34 mouse cellular contexts compared by ENCODE assay signal in the genomic region with DNA sequence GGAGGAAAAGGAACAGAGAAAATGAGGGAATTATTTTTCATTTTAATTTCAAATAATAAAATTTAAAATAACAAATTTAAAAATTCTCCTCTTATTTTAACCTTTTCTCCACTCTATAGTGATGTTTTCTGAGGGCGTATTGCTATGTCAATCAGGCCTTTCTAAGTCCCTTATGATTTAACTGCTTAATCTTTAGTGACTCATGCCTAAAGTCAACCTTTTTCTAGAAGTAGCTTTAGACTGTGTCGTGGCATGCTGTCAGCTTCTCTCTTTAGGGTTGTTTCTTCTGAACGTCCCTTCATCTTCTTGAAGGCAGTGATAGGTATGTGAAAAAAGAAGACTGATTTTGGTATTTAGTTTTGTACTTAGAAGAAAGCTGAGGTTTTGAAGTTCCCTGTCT.
"Had no signal": no experiment of that assay in that cellular context is flagged by ENCODE, and none has a peak within 500 bp of the region (broad histone marks: within the 10 kb centered on the region; RNA-seq: fewer than 3 reads in every experiment).

No protein-coding gene starts in this region.

- ATAC-seq: hindbrain, embryonic 16.5 days; hindbrain, postnatal 0 days; inflammation-experienced regulatory T-cells, adult 6 months; intestine, embryonic 15.5 days; intestine, embryonic 16.5 days; intestine, postnatal 0 days had no signal

- DNase-seq: heart, postnatal 10 days; heart, postnatal 14 days; heart, postnatal 4 days; kidney, adult 11 months; kidney, adult 18-20 months; kidney, adult 2 months; kidney, adult 8-10 months; kidney, adult 9 months; kidney, postnatal 10 days; kidney, postnatal 14 days; kidney, postnatal 25 days; kidney, postnatal 36 days; kidney, postnatal 4 days; layer of hippocampus, adult 9-11 months; layer of hippocampus, postnatal 36 days had no signal

- H3K4me3 ChIP-seq: heart, embryonic 10.5 days; heart, embryonic 12.5 days; heart, embryonic 13.5 days; heart, embryonic 15.5 days; hindbrain, embryonic 10.5 days; hindbrain, embryonic 12.5 days; hindbrain, embryonic 13.5 days; hindbrain, embryonic 15.5 days; intestine, embryonic 15.5 days; kidney, embryonic 15.5 days; layer of hippocampus, adult 2 months had no signal

- H3K9ac ChIP-seq: heart, embryonic 12.5 days; heart, embryonic 13.5 days; heart, embryonic 15.5 days; hindbrain, embryonic 12.5 days; hindbrain, embryonic 13.5 days; hindbrain, embryonic 14.5 days; hindbrain, embryonic 15.5 days; intestine, embryonic 15.5 days; kidney, embryonic 15.5 days had no signal

- H3K9me3 ChIP-seq: heart, embryonic 10.5 days; heart, embryonic 12.5 days; heart, embryonic 13.5 days; heart, embryonic 15.5 days; hindbrain, embryonic 10.5 days; hindbrain, embryonic 12.5 days; hindbrain, embryonic 13.5 days; hindbrain, embryonic 15.5 days; intestine, embryonic 15.5 days; kidney, embryonic 15.5 days had no signal

- H3K27ac ChIP-seq: heart, embryonic 10.5 days; heart, embryonic 13.5 days; heart, embryonic 15.5 days; hindbrain, embryonic 10.5 days; hindbrain, embryonic 12.5 days; hindbrain, embryonic 13.5 days; hindbrain, embryonic 14.5 days; hindbrain, embryonic 15.5 days; hindbrain, postnatal 0 days; intestine, embryonic 15.5 days; kidney, embryonic 15.5 days; kidney, postnatal 0 days; layer of hippocampus, adult 2 months had no signal

- H3K36me3 ChIP-seq: heart, embryonic 10.5 days; heart, embryonic 12.5 days; heart, embryonic 13.5 days; heart, embryonic 15.5 days; hindbrain, embryonic 10.5 days; hindbrain, embryonic 12.5 days; hindbrain, embryonic 13.5 days; hindbrain, embryonic 15.5 days; intestine, embryonic 15.5 days; kidney, embryonic 15.5 days had no signal

- H3K4me1 ChIP-seq: heart, embryonic 10.5 days; heart, embryonic 12.5 days; heart, embryonic 13.5 days; heart, embryonic 15.5 days; hindbrain, embryonic 10.5 days; hindbrain, embryonic 12.5 days; hindbrain, embryonic 13.5 days; hindbrain, embryonic 15.5 days; intestine, embryonic 15.5 days; kidney, embryonic 15.5 days had no signal

- H3K4me2 ChIP-seq: heart, embryonic 11.5 days; heart, embryonic 12.5 days; heart, embryonic 13.5 days; heart, embryonic 15.5 days; hindbrain, embryonic 12.5 days; hindbrain, embryonic 13.5 days; hindbrain, embryonic 14.5 days; hindbrain, embryonic 15.5 days; intestine, embryonic 15.5 days; kidney, embryonic 15.5 days had no signal

- H3K27me3 ChIP-seq: heart, embryonic 12.5 days; heart, embryonic 13.5 days; heart, embryonic 15.5 days; hindbrain, embryonic 12.5 days; hindbrain, embryonic 13.5 days; hindbrain, embryonic 15.5 days; intestine, embryonic 15.5 days; kidney, embryonic 15.5 days had no signal
